Mouse (Mus musculus): ENCODE results near the gene Rabggta.

- TF ChIP-seq CTCF (IDR thresholded peaks at IDR 0.05; ENCODE audit: insufficient read depth, low read depth, low read length) (no peak), POLR2A (IDR thresholded peaks at IDR 0.05; ENCODE audit: insufficient read depth, low read depth, low read length) (no peak)
Measured at GRCm38 (mm10) chr14:55720666-55721065, 1.4 kb downstream of the Rabggta start.

Data from olfactory bulb, adult 2 months (tissue).